Mouse (Mus musculus) forebrain, embryonic 15.5 days (tissue): ENCODE measurements around the gene Med17. TPM values are rescaled to one million over a fixed set of nuclear protein-coding genes. Genes with fewer than 3 reads are reported as not detected.

Source experiments
- ATAC-seq: fragments of 200-750 bp; cut with Nextera tagmentation; replicated peaks from 2 replicates; pipeline ENCODE4 v1.8.0; 2017; ENCODE audit warnings: mild to moderate bottlenecking, moderate TSS enrichment, moderate library complexity
- H3K27ac ChIP-seq: fragments of 300-500 bp; sonication (generic); replicated peaks from 2 replicates; pipeline ENCODE4 v1.5.1; 2015; ENCODE audit warnings: mild to moderate bottlenecking, inconsistent platforms
- H3K27me3 ChIP-seq: fragments of 300-500 bp; sonication (generic); 2 replicates; pipeline ENCODE4 v1.6.1; 2015; ENCODE audit warnings: inconsistent platforms
- H3K36me3 ChIP-seq: fragments of 300-500 bp; sonication (generic); 2 replicates; pipeline ENCODE4 v1.6.1; 2015; ENCODE audit warnings: mild to moderate bottlenecking, inconsistent platforms
- H3K4me1 ChIP-seq: fragments of 300-500 bp; sonication (generic); 2 replicates; pipeline ENCODE4 v1.6.1; 2015; ENCODE audit warnings: inconsistent platforms
- H3K4me2 ChIP-seq: fragments of 300-500 bp; sonication (generic); replicated peaks from 2 replicates; pipeline ENCODE4 v1.6.1; 2015; ENCODE audit warnings: mild to moderate bottlenecking, inconsistent platforms
- H3K4me3 ChIP-seq: fragments of 300-500 bp; sonication (generic); 2 replicates; pipeline ENCODE4 v1.5.1; 2015; ENCODE audit warnings: mild to moderate bottlenecking, inconsistent platforms
- H3K9ac ChIP-seq: fragments of 300-500 bp; sonication (generic); replicated peaks from 2 replicates; pipeline ENCODE4 v1.6.1; 2015; ENCODE audit warnings: mild to moderate bottlenecking, inconsistent platforms
- H3K9me3 ChIP-seq: fragments of 300-500 bp; sonication (generic); 2 replicates; pipeline ENCODE4 v1.6.1; 2016; ENCODE audit warnings: inconsistent platforms
- WGBS: fragments of 180-500 bp; shearing (Covaris S2); methylation state at CpG from one replicate; pipeline ENCODE4 v1.1.7; 2015; ENCODE audit warnings: mixed read lengths; 5-methylcytosine and 5-hydroxymethylcytosine counted together
- microRNA-seq: library from miRNA; unstranded; fragments of <30 nt; microRNA quantifications from one replicate; pipeline ENCODE4, GENCODE M21; 2016
- polyA plus RNA-seq: library from polyadenylated mRNA; unstranded; fragments of >200 nt; fragmentation: Nextera tagmentation; extraction: Ambion mirVana; gene quantifications from 2 replicates; pipeline ENCODE4 v1.2.1, GENCODE M21; 2015

Med17 gene
- polyA plus RNA-seq, 1 experiment from 2014 or later: 43.5 TPM

DNA sequence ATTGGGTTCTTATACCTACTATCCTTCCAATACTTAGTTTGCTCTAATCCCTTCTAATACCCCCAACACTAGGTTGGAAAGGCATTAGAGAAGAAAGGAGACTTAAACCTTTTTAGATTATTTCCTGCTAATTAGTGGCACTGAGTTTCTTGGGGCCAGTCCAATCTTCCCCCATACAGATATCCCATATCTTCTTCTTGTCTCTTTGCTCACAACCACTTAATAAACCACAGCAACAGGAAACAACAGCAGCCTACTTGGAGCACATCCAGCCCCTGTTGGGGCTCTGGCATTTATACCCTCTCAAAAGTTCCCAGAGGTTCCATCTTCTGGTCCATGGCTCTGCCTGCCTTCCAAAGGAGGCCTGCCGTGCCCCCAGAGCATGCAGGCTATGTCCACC, 66.0 kb downstream of the Med17 start:
- Histone ChIP-seq H3K4me3 (no peak overlapping the region), H3K4me2 (no peak overlapping the region), H3K27me3 (no peaks in the 10 kb centered on the region), H3K9ac (no peak overlapping the region), H3K27ac (no peak overlapping the region), H3K4me1 (no peaks in the 10 kb centered on the region), H3K36me3 (no peaks in the 10 kb centered on the region), H3K9me3 (no peaks in the 10 kb centered on the region)
- ATAC-seq: no peak
- WGBS: 65% methylated on average over 1 of the region's 1 CpGs

DNA sequence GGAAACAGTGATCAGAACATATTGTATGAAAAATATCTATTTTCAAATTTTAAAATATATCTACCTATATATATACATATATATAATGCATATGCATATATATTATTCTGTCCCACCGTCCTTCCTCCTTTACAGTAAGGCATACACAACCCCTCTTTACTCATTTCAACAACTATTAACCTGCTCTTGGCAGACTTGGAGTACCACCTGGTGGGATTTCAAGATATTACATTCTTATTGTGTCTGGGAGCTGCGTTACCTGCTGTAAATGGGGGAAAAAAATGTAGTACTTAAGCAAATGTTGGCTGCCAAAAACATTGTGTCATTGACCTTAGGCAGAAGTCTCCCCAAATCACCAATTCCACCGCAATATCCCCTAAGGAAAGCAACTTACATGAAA, 67.9 kb downstream of the Med17 start:
- H3K4me2 ChIP-seq: no peak overlapping the region
- no peak overlapping the region for H3K27ac ChIP-seq
- H3K36me3 ChIP-seq: no peaks in the 10 kb centered on the region
- no peaks in the 10 kb centered on the region for H3K9me3 ChIP-seq
- H3K4me3 ChIP-seq: no peak overlapping the region
- no peaks in the 10 kb centered on the region for H3K4me1 ChIP-seq
- no peaks in the 10 kb centered on the region for H3K27me3 ChIP-seq
- no peak overlapping the region for H3K9ac ChIP-seq
- ATAC-seq: no peak
- WGBS: 79% methylated on average over 3 of the region's 3 CpGs

Small RNA genes within 50 kb of the gene (microRNA-seq; reads per million reads assigned to microRNA genes)
- not detected for gene Gm49349
- not detected for gene mmu-mir-7650

Other genes starting within 250 kb of the Med17 start
- gene Panx1, start 234.5 kb downstream of the Med17 start, polyA plus RNA-seq: 150 and 151 TPM in 2 replicates
- gene Hephl1, start 167.8 kb downstream of the Med17 start, polyA plus RNA-seq: not detected in 2 replicates
- gene Vstm5, start 40.9 kb downstream of the Med17 start, polyA plus RNA-seq: 6.4 and 6.8 TPM in 2 replicates
- gene Taf1d, start 26.3 kb upstream of the Med17 start, polyA plus RNA-seq: 49.7 and 52.2 TPM in 2 replicates
- gene 4931406C07Rik, start 26.5 kb upstream of the Med17 start, polyA plus RNA-seq: 11.1 and 13.8 TPM in 2 replicates
- 15.1 and 15.2 TPM in 2 replicates for gene Cep295, start 77.9 kb upstream of the Med17 start, polyA plus RNA-seq
- gene Smco4, start 213.5 kb upstream of the Med17 start, polyA plus RNA-seq: 1.6 TPM in 2 replicates